Mouse (Mus musculus) cerebellum, postnatal 14 days (tissue): ENCODE results near the gene 4930480E11Rik.
"Not testable (repeated sequence)": the region's sequence is repeated elsewhere in the genome, so short reads cannot be mapped to it uniquely, and the experiment has no call there.

Experiments
- DNase-seq, 2 experiments: peaks; one replicate each; pipeline ENCODE4 v3.0.0; 2021; ENCODE audit warnings: mixed read lengths in 2 of 2

4930480E11Rik gene

GRCm38 (mm10) chrX:78369343-78369742, at the start of gene 4930480E11Rik:
TSS of gene 4930480E11Rik (plus strand) at chrX:78369643.
- DNase-seq = no peak

DNA sequence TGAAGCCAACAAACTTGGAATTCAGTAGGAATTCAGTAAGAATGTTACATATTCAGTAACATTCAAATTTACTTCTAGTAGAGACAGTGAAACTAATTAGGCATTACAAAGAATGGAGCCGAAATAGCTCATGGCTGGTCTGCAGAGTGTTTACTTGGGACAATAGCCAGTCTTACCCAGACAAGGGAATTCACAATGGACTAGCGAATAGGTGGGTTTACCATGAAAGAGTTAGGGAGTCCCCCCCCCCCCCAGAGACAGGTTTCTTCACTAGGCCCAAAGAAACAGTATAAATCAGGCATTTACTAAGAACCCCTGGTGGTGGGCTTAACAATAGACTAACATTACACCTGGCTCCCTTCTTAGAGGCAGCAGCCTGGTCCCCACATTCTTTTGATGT, 33.9 kb downstream of the 4930480E11Rik start:
- not testable (repeated sequence) for DNase-seq
